Mouse (Mus musculus) MEL (cell line): ENCODE measurements at regions not wholly inside any gene's neighbourhood (a gene's known extent, or its start where the extent isn't known, plus 50 kb on each side); places are given as distances from the start of the nearest gene placed in this dataset.
A peak's percentile ranks its signal among the peaks of the same experiment; 100 is the strongest.

Experiments
- DNase-seq: peaks from one replicate; pipeline ENCODE4 v3.0.0; 2011; ENCODE audit warnings: low read depth, low spot score
- H3K27ac ChIP-seq: 2 replicates; pipeline ENCODE4 v1.5.1; 2012; ENCODE audit warnings: low read depth, mild to moderate bottlenecking, control low read depth, low read length, moderate library complexity; ENCODE audit not compliant: control insufficient read depth
- H3K27me3 ChIP-seq, 2 experiments: fragments of 150-350 bp in 1 of 2; sonication (generic) in 1 of 2; 2 replicates each; pipeline ENCODE4 v1.6.1; 2012; ENCODE audit warnings: low read length in 2 of 2, mild to moderate bottlenecking in 2 of 2, improper control_type of control experiment in 1 of 2, moderate library complexity in 1 of 2; ENCODE audit not compliant: insufficient read depth in 2 of 2, control insufficient read depth in 1 of 2
- H3K36me3 ChIP-seq, 2 experiments: 2 replicates each; pipeline ENCODE4 v1.6.1; 2012 to 2014; ENCODE audit warnings: low read length in 2 of 2, improper control_type of control experiment in 1 of 2, inconsistent platforms in 1 of 2, mild to moderate bottlenecking in 1 of 2; ENCODE audit not compliant: insufficient read depth in 2 of 2, control insufficient read depth in 1 of 2
- H3K4me1 ChIP-seq, 2 experiments: fragments of 150-350 bp in 1 of 2; sonication (generic) in 1 of 2; 2 replicates each; pipeline ENCODE4 v1.6.1; 2012; ENCODE audit warnings: low read length in 2 of 2, improper control_type of control experiment in 1 of 2, mild to moderate bottlenecking in 1 of 2; ENCODE audit not compliant: insufficient read depth in 2 of 2, control insufficient read depth in 1 of 2
- H3K4me3 ChIP-seq, 2 experiments: fragments of 150-350 bp in 1 of 2; sonication (generic) in 1 of 2; 2 replicates each; pipeline ENCODE4 v1.5.1; 2012; ENCODE audit warnings: low read depth in 2 of 2, low read length in 2 of 2, mild to moderate bottlenecking in 2 of 2, moderate library complexity in 2 of 2, control low read depth in 1 of 2, improper control_type of control experiment in 1 of 2; ENCODE audit not compliant: control insufficient read depth in 1 of 2, insufficient read depth in 1 of 2
- H3K79me2 ChIP-seq: 2 replicates; pipeline ENCODE4 v1.6.1; 2012; ENCODE audit warnings: mild to moderate bottlenecking, low read length, moderate library complexity; ENCODE audit not compliant: control insufficient read depth, poor library complexity, insufficient read depth
- H3K9ac ChIP-seq: 2 replicates; pipeline ENCODE4 v1.6.1; 2012; ENCODE audit warnings: low read depth, mild to moderate bottlenecking, control low read depth, low read length, moderate library complexity; ENCODE audit not compliant: control insufficient read depth, poor library complexity, severe bottlenecking
- H3K9me3 ChIP-seq: fragments of 150-350 bp; sonication (generic); replicated peaks from 2 replicates; pipeline ENCODE4 v1.6.1; 2012; ENCODE audit warnings: mild to moderate bottlenecking, low read length, improper control_type of control experiment, moderate library complexity; ENCODE audit not compliant: insufficient read depth
- CHD1 ChIP-seq: IDR thresholded peaks from 2 replicates; pipeline ENCODE4 v1.6.1; 2012; ENCODE audit warnings: low read depth, mild to moderate bottlenecking, inconsistent platforms, low read length, improper control_type of control experiment
- E2F4 ChIP-seq: IDR thresholded peaks from 2 replicates; pipeline ENCODE4 v1.6.1; 2011; ENCODE audit warnings: low read depth, low read length, improper control_type of control experiment, borderline replicate concordance
- ELF1 ChIP-seq: IDR thresholded peaks from 2 replicates; pipeline ENCODE4 v1.6.1; 2014; ENCODE audit warnings: low read depth, mild to moderate bottlenecking, inconsistent platforms, low read length, improper control_type of control experiment, moderate library complexity
- EP300 ChIP-seq, 2 experiments: IDR thresholded peaks; 2 replicates each; pipeline ENCODE4 v1.6.1; 2011; ENCODE audit warnings: improper control_type of control experiment in 2 of 2, low read length in 2 of 2, low read depth in 1 of 2, mild to moderate bottlenecking in 1 of 2
- GATA1 ChIP-seq: IDR thresholded peaks from 2 replicates; pipeline ENCODE4 v1.6.1; 2011; ENCODE audit warnings: low read depth, low read length, improper control_type of control experiment
- HCFC1 ChIP-seq: IDR thresholded peaks from 2 replicates; pipeline ENCODE4 v1.6.1; 2012; ENCODE audit warnings: low read depth, mild to moderate bottlenecking, inconsistent platforms, low read length, improper control_type of control experiment, moderate library complexity
- JUND ChIP-seq: IDR thresholded peaks from 2 replicates; pipeline ENCODE4 v1.6.1; 2011; ENCODE audit warnings: low read depth, mild to moderate bottlenecking, improper control_type of control experiment, low read length
- MAFK ChIP-seq: IDR thresholded peaks from 2 replicates; pipeline ENCODE4 v1.6.1; 2011; ENCODE audit warnings: low read depth, mild to moderate bottlenecking, low read length, improper control_type of control experiment, borderline replicate concordance
- MAX ChIP-seq: IDR thresholded peaks from 2 replicates; pipeline ENCODE4 v1.6.1; 2011; ENCODE audit warnings: low read length, improper control_type of control experiment
- MEF2A ChIP-seq: IDR thresholded peaks from 2 replicates; pipeline ENCODE4 v1.6.1; 2014; ENCODE audit warnings: low read depth, mild to moderate bottlenecking, inconsistent platforms, low read length, improper control_type of control experiment; ENCODE audit not compliant: poor library complexity, insufficient replicate concordance, severe bottlenecking; ENCODE audit errors: extremely low read depth
- MXI1 ChIP-seq: IDR thresholded peaks from 2 replicates; pipeline ENCODE4 v1.6.1; 2011; ENCODE audit warnings: mild to moderate bottlenecking, low read depth, low read length, improper control_type of control experiment
- POLR2A ChIP-seq, 2 experiments: IDR thresholded peaks; 2 replicates each; pipeline ENCODE4 v1.6.1; 2011 to 2012; ENCODE audit warnings: low read length in 2 of 2, mild to moderate bottlenecking in 2 of 2, control low read depth in 1 of 2, improper control_type of control experiment in 1 of 2, low read depth in 1 of 2, moderate library complexity in 1 of 2; ENCODE audit not compliant: control insufficient read depth in 1 of 2, insufficient read depth in 1 of 2, poor library complexity in 1 of 2
- POLR2AphosphoS2 ChIP-seq: IDR thresholded peaks from 2 replicates; pipeline ENCODE4 v1.6.1; 2011; ENCODE audit warnings: low read length, improper control_type of control experiment
- POLR2AphosphoS5 ChIP-seq: IDR thresholded peaks from 2 replicates; pipeline ENCODE4 v1.6.1; 2012; ENCODE audit warnings: low read depth, borderline replicate concordance, mild to moderate bottlenecking, inconsistent platforms, low read length, moderate library complexity, mixed read lengths
- RAD21 ChIP-seq: IDR thresholded peaks from 2 replicates; pipeline ENCODE4 v1.6.1; 2011; ENCODE audit warnings: mild to moderate bottlenecking, low read depth, low read length, improper control_type of control experiment
- RCOR1 ChIP-seq: IDR thresholded peaks from 2 replicates; pipeline ENCODE4 v1.6.1; 2012; ENCODE audit warnings: low read depth, mild to moderate bottlenecking, inconsistent platforms, low read length, improper control_type of control experiment
- SIN3A ChIP-seq: IDR thresholded peaks from 2 replicates; pipeline ENCODE4 v1.6.1; 2012; ENCODE audit warnings: low read length, improper control_type of control experiment, inconsistent platforms
- SMC3 ChIP-seq: IDR thresholded peaks from 2 replicates; pipeline ENCODE4 v1.6.1; 2011; ENCODE audit warnings: low read depth, low read length, improper control_type of control experiment
- TCF12 ChIP-seq: IDR thresholded peaks from 2 replicates; pipeline ENCODE4 v1.6.1; 2014; ENCODE audit warnings: low read depth, mild to moderate bottlenecking, inconsistent platforms, low read length, improper control_type of control experiment, moderate library complexity
- UBTF ChIP-seq: IDR thresholded peaks from 2 replicates; pipeline ENCODE4 v1.6.1; 2012; ENCODE audit warnings: low read depth, mild to moderate bottlenecking, inconsistent platforms, low read length, improper control_type of control experiment, moderate library complexity, borderline replicate concordance; ENCODE audit not compliant: insufficient read depth
- USF2 ChIP-seq, 2 experiments: IDR thresholded peaks; 2 replicates each; pipeline ENCODE4 v1.6.1; 2011 to 2012; ENCODE audit warnings: improper control_type of control experiment in 2 of 2, low read length in 2 of 2, borderline replicate concordance in 1 of 2, inconsistent platforms in 1 of 2, low read depth in 1 of 2, mild to moderate bottlenecking in 1 of 2; ENCODE audit not compliant: insufficient read depth in 1 of 2
- ZC3H11A ChIP-seq: IDR thresholded peaks from 2 replicates; pipeline ENCODE4 v1.6.1; 2012; ENCODE audit warnings: low read depth, mild to moderate bottlenecking, inconsistent platforms, low read length, improper control_type of control experiment
- ZMIZ1 ChIP-seq: IDR thresholded peaks from 2 replicates; pipeline ENCODE4 v1.6.1; 2012; ENCODE audit warnings: low read depth, mild to moderate bottlenecking, inconsistent platforms, low read length, improper control_type of control experiment, moderate library complexity
- ZNF384 ChIP-seq: IDR thresholded peaks from 2 replicates; pipeline ENCODE4 v1.6.1; 2012; ENCODE audit warnings: low read depth, mild to moderate bottlenecking, inconsistent platforms, low read length, improper control_type of control experiment

GRCm38 (mm10) chr1:113490243-113491003 lies 1625.7 kb upstream of the Dsel start:
- Histone ChIP-seq H3K36me3 (no peaks in the 10 kb centered on the region), H3K9ac (no peak overlapping the region), H3K4me3 (no peak overlapping the region), H3K27me3 (no peaks in the 10 kb centered on the region)
- DNase-seq = peak; percentile 27
- TF ChIP-seq ELF1 (no peak), JUND (no peak), GATA1 (0 out of 2 replicates have a peak, but pooled peaks have one; percentile 17), TCF12 (no peak), MEF2A (no peak), SIN3A (no peak), POLR2AphosphoS2 (no peak), POLR2AphosphoS5 (no peak)
- TF ChIP-seq, all 39 proteins: peak for 1
- no peaks in the 10 kb centered on the region for H3K9me3 ChIP-seq
- H3K79me2 ChIP-seq = no peaks in the 10 kb centered on the region
- no peaks in the 10 kb centered on the region for H3K4me1 ChIP-seq
- no peak overlapping the region for H3K27ac ChIP-seq

GRCm38 (mm10) chr1:113456538-113457273 lies 1592.0 kb upstream of the Dsel start:
- Histone ChIP-seq H3K9me3 (no peaks in the 10 kb centered on the region), H3K36me3 (no peaks in the 10 kb centered on the region), H3K27ac (no peak overlapping the region), H3K27me3 (no peaks in the 10 kb centered on the region), H3K4me3 (no peak overlapping the region), H3K79me2 (no peaks in the 10 kb centered on the region), H3K4me1 (no peaks in the 10 kb centered on the region), H3K9ac (no peak overlapping the region)
- DNase-seq = no peak
- TF ChIP-seq ZC3H11A = no peak
- TF ChIP-seq RCOR1 = no peak
- TF ChIP-seq ELF1 = no peak
- no peak for TF ChIP-seq UBTF
- TF ChIP-seq JUND = no peak
- no peak for TF ChIP-seq USF2 (IDR thresholded peaks at IDR 0.05; ENCODE audit: borderline replicate concordance in 1 of 2, insufficient read depth in 1 of 2, low read depth in 1 of 2, low read length in 2 of 2)
- TF ChIP-seq TCF12 = no peak
- TF ChIP-seq HCFC1 = no peak
- no peak for TF ChIP-seq CHD1
- no peak for TF ChIP-seq E2F4
- TF ChIP-seq ZNF384 = no peak
- TF ChIP-seq SMC3 = no peak
- no peak for TF ChIP-seq MXI1
- no peak for TF ChIP-seq EP300 (IDR thresholded peaks at IDR 0.05; ENCODE audit: low read depth in 1 of 2, low read length in 2 of 2)
- TF ChIP-seq MAX = no peak
- TF ChIP-seq MAFK = no peak
- no peak for TF ChIP-seq RAD21
- no peak for TF ChIP-seq POLR2A (IDR thresholded peaks at IDR 0.05; ENCODE audit: control insufficient read depth in 1 of 2, insufficient read depth in 1 of 2, low read depth in 1 of 2, low read length in 2 of 2, poor library complexity in 1 of 2)
- no peak for TF ChIP-seq ZMIZ1
